Mouse (Mus musculus): ENCODE measurements around the gene Syn2. TPM values are rescaled to one million over a fixed set of nuclear protein-coding genes. Genes with fewer than 3 reads are reported as not detected.

Gene Syn2
- total and polyA plus RNA-seq, 2 experiments = 0.07 to 0.18 TPM

DNA sequence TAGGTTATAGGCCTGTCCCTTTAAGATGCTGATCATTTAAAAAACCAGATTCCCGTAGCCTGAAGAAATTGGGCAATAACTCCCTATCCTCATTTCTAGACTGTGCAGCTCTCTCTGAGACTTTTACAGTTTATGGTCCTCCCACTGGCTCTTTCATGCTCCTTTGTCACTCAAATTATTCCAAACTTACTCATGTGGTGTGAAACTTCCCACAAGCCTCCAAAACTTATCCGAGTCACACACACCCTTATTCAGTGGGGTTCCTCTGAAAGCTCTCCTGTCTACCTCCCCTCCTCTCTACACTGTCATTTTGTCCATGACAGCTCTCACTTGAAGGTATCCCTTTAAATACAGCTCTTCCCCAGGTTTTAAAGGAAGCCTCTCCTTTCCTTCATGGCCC is 46.4 kb downstream of the Syn2 start:
- Histone ChIP-seq H3K79me2 (ENCODE audit: control insufficient read depth, insufficient read depth, low read length) (no peaks in the 10 kb centered on the region), H3K27me3 (ENCODE audit: control insufficient read depth, insufficient read depth, low read length) (no peaks in the 10 kb centered on the region), H3K9ac (ENCODE audit: low read depth, low read length) (no peak overlapping the region), H3K4me1 (ENCODE audit: control insufficient read depth, insufficient read depth, low read length) (no peaks in the 10 kb centered on the region), H3K27ac (replicated peaks; ENCODE audit: insufficient read depth, low read depth, low read length) (no peak overlapping the region), H3K4me3 (ENCODE audit: insufficient read depth, low read depth, low read length) (no peak overlapping the region), H3K36me3 (ENCODE audit: control insufficient read depth, insufficient read depth, low read length) (no peaks in the 10 kb centered on the region)
- TF ChIP-seq POLR2A (IDR thresholded peaks at IDR 0.05; ENCODE audit: extremely low read depth, insufficient read depth, low read length) = no peak
- TF ChIP-seq CTCF (IDR thresholded peaks at IDR 0.05; ENCODE audit: low read depth, low read length) = no peak
- 80% methylated on average over 2 of the region's 2 CpGs for WGBS
- DNase-seq (ENCODE audit: extremely low read depth, low read depth, low spot score) = no peak

DNA sequence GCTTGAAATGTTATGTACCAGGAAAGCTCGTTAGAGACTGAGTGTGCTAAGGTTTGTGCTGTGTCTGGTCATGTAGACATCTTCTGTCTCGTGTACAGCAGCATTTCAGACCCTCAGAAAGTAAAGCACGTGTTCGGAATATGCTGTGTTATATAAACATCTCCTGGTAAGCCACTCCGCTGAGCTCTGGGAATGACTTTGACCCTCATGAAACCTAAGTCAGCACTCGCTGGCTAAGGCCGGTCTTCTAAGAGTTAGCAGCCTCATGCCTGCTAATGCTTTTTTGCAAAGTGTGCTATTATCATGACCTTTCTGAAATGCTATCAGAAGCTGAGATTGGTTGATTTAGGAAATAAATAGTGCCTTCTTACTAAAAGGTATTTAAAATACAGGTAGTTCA is 56.4 kb downstream of the Syn2 start:
- Histone ChIP-seq H3K27ac (replicated peaks; ENCODE audit: insufficient read depth, low read depth, low read length) (no peak overlapping the region), H3K9ac (ENCODE audit: low read depth, low read length) (no peak overlapping the region), H3K4me1 (ENCODE audit: control insufficient read depth, insufficient read depth, low read length) (no peaks in the 10 kb centered on the region), H3K27me3 (ENCODE audit: control insufficient read depth, insufficient read depth, low read length) (no peaks in the 10 kb centered on the region), H3K4me3 (ENCODE audit: insufficient read depth, low read depth, low read length) (no peak overlapping the region), H3K36me3 (ENCODE audit: control insufficient read depth, insufficient read depth, low read length) (no peaks in the 10 kb centered on the region), H3K79me2 (ENCODE audit: control insufficient read depth, insufficient read depth, low read length) (no peaks in the 10 kb centered on the region)
- TF ChIP-seq POLR2A (IDR thresholded peaks at IDR 0.05; ENCODE audit: extremely low read depth, insufficient read depth, low read length) = no peak
- no peak for TF ChIP-seq CTCF (IDR thresholded peaks at IDR 0.05; ENCODE audit: low read depth, low read length)
- DNase-seq (ENCODE audit: extremely low read depth, low read depth, low spot score) = no peak
- WGBS = 71% methylated on average over 7 of the region's 7 CpGs

DNA sequence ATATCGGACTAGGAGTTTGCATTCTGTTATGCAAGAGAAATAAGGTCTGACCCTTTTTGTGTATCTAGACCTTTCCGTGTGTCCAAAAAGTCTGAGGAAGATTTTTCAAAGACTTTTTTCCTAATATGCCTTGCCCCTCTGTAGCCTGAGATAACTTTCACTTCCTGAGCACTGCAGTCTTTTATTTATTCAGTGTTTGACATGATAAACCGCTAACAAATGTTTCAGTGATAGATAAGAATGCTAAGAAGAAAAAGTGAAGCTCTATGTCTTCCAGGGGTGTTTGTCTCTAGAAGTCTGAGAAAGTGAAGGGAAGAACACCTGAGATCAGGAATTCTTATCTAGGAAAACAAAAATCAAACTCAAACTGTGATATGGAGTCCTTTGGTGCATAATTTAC is 66.1 kb downstream of the Syn2 start:
- no peaks in the 10 kb centered on the region for H3K79me2 ChIP-seq (ENCODE audit: control insufficient read depth, insufficient read depth, low read length)
- no peak for DNase-seq (ENCODE audit: extremely low read depth, low read depth, low spot score)
- no peak for TF ChIP-seq POLR2A (IDR thresholded peaks at IDR 0.05; ENCODE audit: extremely low read depth, insufficient read depth, low read length)
- no peak for TF ChIP-seq CTCF (IDR thresholded peaks at IDR 0.05; ENCODE audit: low read depth, low read length)
- no peaks in the 10 kb centered on the region for H3K36me3 ChIP-seq (ENCODE audit: control insufficient read depth, insufficient read depth, low read length)
- H3K27me3 ChIP-seq (ENCODE audit: control insufficient read depth, insufficient read depth, low read length) = no peaks in the 10 kb centered on the region
- no peak overlapping the region for H3K9ac ChIP-seq (ENCODE audit: low read depth, low read length)
- H3K4me1 ChIP-seq (ENCODE audit: control insufficient read depth, insufficient read depth, low read length) = no peaks in the 10 kb centered on the region
- 53% methylated on average over 3 of the region's 3 CpGs for WGBS
- H3K4me3 ChIP-seq (ENCODE audit: insufficient read depth, low read depth, low read length) = no peak overlapping the region
- no peak overlapping the region for H3K27ac ChIP-seq (replicated peaks; ENCODE audit: insufficient read depth, low read depth, low read length)

DNA sequence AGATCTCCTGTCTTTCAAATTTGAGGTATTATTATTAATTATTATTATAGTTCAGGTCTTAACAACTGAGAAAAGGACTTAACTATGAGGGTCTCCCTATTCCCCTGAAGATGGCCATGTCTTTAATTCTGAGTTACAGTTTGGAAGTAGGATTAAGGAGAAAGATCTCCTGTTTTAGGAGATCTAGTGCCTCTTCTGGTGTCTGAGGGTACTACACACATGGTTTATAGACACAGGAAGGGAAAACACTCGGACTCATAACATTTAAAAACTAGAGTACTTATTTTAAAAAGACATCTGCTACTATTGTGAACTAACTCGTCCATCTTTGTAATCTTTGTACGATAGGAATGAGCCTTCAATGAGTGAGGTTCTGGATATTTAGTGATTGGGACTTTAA is 68.3 kb downstream of the Syn2 start:
- no peak for DNase-seq (ENCODE audit: extremely low read depth, low read depth, low spot score)
- Histone ChIP-seq H3K27ac (replicated peaks; ENCODE audit: insufficient read depth, low read depth, low read length) (no peak overlapping the region), H3K79me2 (ENCODE audit: control insufficient read depth, insufficient read depth, low read length) (no peaks in the 10 kb centered on the region), H3K4me1 (ENCODE audit: control insufficient read depth, insufficient read depth, low read length) (no peaks in the 10 kb centered on the region), H3K9ac (ENCODE audit: low read depth, low read length) (no peak overlapping the region), H3K4me3 (ENCODE audit: insufficient read depth, low read depth, low read length) (no peak overlapping the region), H3K27me3 (ENCODE audit: control insufficient read depth, insufficient read depth, low read length) (no peaks in the 10 kb centered on the region), H3K36me3 (ENCODE audit: control insufficient read depth, insufficient read depth, low read length) (no peaks in the 10 kb centered on the region)
- TF ChIP-seq CTCF (IDR thresholded peaks at IDR 0.05; ENCODE audit: low read depth, low read length) (no peak), POLR2A (IDR thresholded peaks at IDR 0.05; ENCODE audit: extremely low read depth, insufficient read depth, low read length) (no peak)
- WGBS = 69% methylated on average over 3 of the region's 3 CpGs

DNA sequence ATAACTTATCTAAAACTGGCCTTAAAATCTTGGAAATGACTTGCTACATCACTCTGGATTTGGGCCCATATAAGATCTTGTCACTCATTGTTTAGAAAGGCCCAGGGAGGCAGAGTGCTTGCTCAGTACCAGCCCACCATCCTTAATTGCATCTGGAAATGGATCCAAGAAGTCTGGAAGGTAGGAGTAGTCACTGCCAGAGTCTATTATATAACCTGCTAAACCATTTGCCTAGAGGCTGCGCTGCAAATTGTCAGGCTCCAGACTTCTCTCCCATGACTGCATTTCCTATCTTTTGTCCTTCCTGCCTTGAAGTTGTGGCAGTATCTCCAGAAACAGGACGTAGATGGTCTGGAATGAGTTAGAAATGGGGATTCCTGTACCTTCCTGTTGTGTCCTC is 75.5 kb downstream of the Syn2 start:
- TF ChIP-seq CTCF (IDR thresholded peaks at IDR 0.05; ENCODE audit: low read depth, low read length) (no peak), POLR2A (IDR thresholded peaks at IDR 0.05; ENCODE audit: extremely low read depth, insufficient read depth, low read length) (no peak)
- 72% methylated on average over 2 of the region's 2 CpGs for WGBS
- DNase-seq (ENCODE audit: extremely low read depth, low read depth, low spot score) = no peak

DNA sequence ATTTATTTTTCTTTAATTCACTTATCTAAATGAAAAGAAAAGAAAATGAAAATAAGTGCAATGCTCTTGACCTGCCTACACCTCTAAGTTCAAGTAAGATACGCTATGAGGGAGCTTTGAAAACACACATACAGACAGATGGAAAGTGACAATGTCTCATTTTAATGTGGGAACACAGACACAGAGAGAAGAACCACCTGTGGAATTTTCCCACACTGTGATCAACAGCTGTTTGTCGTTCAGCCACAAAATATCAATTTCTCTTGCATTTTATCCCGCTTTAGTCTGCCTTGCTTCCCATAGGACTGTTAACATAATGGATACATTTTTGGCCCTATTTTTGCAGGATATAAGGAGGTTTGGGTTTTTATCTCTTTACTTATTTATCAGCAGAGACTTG is 76.1 kb downstream of the Syn2 start:
- no peak overlapping the region for H3K9ac ChIP-seq (ENCODE audit: low read depth, low read length)

More for the DNA sequence above, 75.5 kb downstream of the Syn2 start:
- no peaks in the 10 kb centered on the region for H3K79me2 ChIP-seq (ENCODE audit: control insufficient read depth, insufficient read depth, low read length)
- H3K27ac ChIP-seq (replicated peaks; ENCODE audit: insufficient read depth, low read depth, low read length) = no peak overlapping the region
- H3K27me3 ChIP-seq (ENCODE audit: control insufficient read depth, insufficient read depth, low read length) = no peaks in the 10 kb centered on the region
- H3K36me3 ChIP-seq (ENCODE audit: control insufficient read depth, insufficient read depth, low read length) = no peaks in the 10 kb centered on the region
- no peaks in the 10 kb centered on the region; the same call in 1 of the 2 replicates for H3K4me1 ChIP-seq (ENCODE audit: control insufficient read depth, insufficient read depth, low read length)
- H3K4me3 ChIP-seq (ENCODE audit: insufficient read depth, low read depth, low read length) = no peak overlapping the region
- no peak overlapping the region for H3K9ac ChIP-seq (ENCODE audit: low read depth, low read length)

More for the DNA sequence above, 76.1 kb downstream of the Syn2 start:
- Histone ChIP-seq H3K27ac (replicated peaks; ENCODE audit: insufficient read depth, low read depth, low read length) (no peak overlapping the region), H3K4me1 (ENCODE audit: control insufficient read depth, insufficient read depth, low read length) (no peaks in the 10 kb centered on the region; the same call in 1 of the 2 replicates), H3K4me3 (ENCODE audit: insufficient read depth, low read depth, low read length) (no peak overlapping the region), H3K79me2 (ENCODE audit: control insufficient read depth, insufficient read depth, low read length) (no peaks in the 10 kb centered on the region), H3K27me3 (ENCODE audit: control insufficient read depth, insufficient read depth, low read length) (no peaks in the 10 kb centered on the region), H3K36me3 (ENCODE audit: control insufficient read depth, insufficient read depth, low read length) (no peaks in the 10 kb centered on the region)
- WGBS = 92% methylated on average over 3 of the region's 3 CpGs
- TF ChIP-seq CTCF (IDR thresholded peaks at IDR 0.05; ENCODE audit: low read depth, low read length) (no peak), POLR2A (IDR thresholded peaks at IDR 0.05; ENCODE audit: extremely low read depth, insufficient read depth, low read length) (no peak)
- no peak for DNase-seq (ENCODE audit: extremely low read depth, low read depth, low spot score)
